Mouse (Mus musculus): ENCODE measurements around the gene Srgap1.
"Not testable (repeated sequence)": the region's sequence is repeated elsewhere in the genome, so short reads cannot be mapped to it uniquely, and the experiment has no call there.

The Srgap1 gene

DNA sequence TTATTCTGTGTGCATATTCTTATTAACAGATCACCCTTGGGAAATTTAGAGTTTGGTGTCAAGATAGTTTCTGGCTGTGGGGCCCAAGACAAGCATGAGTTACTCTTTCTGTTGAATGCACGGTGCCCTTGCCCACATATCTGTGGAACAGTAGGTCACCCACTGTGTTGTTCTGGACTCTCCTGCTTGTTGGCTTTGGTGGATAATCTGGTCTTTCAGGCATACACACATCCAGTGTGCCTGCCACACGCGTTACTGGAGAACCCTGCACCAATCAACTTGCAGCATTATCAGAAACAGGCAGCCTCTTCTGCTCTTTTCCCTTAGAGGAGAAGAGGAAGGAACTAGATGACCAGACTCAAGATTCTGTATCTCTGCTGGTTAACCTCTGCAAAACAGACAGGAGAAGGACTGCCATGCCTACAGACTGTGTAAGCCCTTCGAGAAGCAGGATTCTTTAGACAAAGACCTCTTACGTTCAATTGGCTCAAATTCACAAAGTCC lies 217.3 kb downstream of the Srgap1 start:
- in situ Hi-C loops (cut with MboI, MseI) = no loop called here

DNA sequence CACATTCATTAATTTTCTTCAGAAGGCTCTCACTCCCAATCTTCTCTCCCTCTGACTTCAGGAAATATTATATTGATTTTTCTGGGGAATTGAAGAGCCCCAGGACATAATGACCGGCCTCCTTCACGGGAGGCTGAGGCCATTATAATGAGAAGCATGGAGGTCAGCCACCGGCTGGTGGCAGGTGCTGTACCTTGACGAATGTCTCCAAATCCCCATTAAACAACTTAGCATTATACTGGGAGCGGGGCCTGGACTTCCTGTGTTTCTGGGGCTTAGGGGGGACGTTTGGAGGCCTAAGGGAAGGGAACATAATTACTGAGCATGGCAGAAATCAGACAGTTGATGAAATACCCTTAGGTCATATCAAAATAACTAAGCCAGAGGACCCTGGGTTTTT lies 218.1 kb downstream of the Srgap1 start:
- in situ Hi-C loops (cut with MboI, MseI) = no loop called here

DNA sequence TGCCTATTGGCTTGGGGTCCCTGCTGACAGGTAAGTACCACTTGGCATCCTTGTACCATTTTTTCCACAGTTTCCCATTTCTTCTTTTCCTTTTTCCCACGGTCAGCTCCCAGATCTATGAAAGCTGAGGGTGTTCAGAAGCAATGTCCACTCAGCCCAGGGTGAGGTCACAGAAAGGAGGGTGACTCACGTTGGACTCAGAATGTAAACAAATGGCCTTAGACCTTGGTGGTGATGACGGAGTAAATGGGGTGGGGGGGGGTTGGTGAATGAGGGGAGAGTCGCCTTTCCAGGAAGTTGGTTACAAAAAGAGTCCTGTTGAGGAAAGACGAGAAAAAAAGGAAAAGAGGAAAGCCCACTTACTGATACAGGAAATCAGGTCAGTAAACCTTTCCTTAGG lies 224.4 kb downstream of the Srgap1 start:
- in situ Hi-C loops (cut with MboI, MseI) = no loop called here

DNA sequence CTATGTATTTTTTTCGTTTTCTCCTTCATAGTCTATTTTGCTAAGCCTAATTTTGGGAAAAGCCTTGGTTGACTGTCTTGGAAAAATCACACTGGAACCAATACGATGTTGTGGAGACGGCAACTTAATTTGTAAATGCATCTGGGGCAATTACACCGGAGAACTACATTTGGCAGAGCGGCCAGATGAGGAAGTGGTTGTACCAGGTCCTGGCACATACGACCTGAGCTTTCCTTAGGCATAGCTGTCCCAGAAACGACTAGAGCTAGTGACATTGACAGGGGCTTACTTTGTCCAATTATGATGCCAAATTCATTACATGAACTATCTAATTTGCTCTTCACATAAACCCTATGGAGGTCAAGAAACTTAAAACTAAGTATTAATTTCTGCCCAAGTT lies 226.3 kb downstream of the Srgap1 start:
- in situ Hi-C loops (cut with MboI, MseI) = no loop called here

DNA sequence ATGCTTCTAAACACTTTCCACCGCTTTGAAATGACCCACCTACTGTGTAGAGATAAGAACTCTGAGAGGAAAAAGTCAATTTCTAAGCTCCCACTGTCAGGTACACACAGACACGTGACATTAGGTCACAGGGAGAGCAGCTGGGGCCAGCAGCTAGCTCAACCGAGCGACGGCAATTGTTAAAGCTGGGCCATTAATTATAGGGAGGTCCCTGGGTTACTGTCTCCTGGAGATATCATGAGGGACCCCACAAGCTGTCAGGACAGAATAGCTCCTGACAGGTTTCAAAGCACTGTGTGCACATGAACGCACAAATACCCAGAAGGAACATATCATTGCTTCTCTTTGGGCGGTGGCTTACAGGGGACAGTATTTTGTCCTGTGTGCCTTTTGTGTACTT lies 229.1 kb downstream of the Srgap1 start:
- in situ Hi-C loops (cut with MboI, MseI) = no loop called here

DNA sequence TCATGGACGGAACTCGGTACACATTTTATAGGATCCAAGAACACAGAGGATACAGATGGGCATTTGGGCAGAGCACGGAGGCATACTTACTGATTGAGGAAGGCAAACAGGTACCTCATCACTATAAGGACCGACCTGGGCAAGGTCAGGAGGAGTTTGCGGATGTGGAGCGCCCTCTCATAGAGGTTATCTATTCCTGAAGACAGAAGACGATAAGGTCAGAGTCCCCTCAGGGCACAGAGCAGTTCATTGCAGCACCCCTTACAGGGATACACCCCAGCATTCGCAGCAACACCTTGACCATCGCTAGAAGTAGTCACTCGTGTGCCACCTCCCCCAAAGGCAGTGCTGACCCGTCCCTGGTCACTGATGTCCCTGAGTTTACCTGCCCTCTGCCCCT lies 239.3 kb downstream of the Srgap1 start:
- in situ Hi-C loops (cut with MboI, MseI) = loop anchor here (10.0 kb wide), 1 partner anchor 1413 kb away; no protein-coding TSS in a partner anchor

DNA sequence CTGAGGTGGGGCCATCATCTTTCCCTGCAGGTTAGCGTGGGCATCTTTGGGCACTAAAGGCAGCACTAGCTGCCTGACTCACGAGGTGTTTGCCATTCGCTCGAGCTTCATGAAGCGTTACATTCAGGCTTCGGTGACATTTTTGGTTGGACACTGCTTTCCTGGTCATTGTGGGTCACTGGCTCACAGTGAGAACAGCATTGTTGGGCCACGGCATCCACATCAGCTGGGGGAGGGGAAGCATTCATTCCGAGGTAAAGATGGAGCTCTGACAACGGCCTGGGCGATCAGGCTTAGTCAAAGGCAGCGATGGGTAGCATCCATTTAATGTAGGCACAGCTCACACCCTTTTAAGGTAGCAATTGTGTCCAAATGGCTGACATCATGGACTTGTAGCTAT lies 240.3 kb downstream of the Srgap1 start:
- in situ Hi-C loops (cut with MboI, MseI) = loop anchor here (10.0 kb wide), 1 partner anchor 1412 kb away; no protein-coding TSS in a partner anchor

DNA sequence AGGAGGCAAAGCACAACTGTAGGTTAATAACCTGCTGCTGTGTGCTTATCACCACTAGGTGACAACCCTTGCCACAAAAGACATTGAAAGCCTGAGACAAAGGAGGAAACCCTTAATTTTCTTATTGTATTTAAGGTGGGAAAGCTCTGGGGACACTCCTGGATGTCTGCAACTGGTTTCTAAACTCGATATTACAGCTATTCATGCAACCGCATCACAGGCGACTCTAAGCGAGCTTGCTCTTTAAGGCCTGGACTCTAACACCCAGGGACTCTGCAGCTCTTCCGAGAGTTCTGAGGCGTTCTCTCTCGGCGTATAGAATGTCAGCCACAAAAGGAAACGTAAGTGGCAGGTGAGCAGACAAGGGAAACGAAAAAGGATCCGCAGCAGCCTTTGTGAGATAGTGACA lies 241.2 kb downstream of the Srgap1 start:
- in situ Hi-C loops (cut with MboI, MseI) = loop anchor here (10.0 kb wide), 1 partner anchor 1411 kb away; no protein-coding TSS in a partner anchor

DNA sequence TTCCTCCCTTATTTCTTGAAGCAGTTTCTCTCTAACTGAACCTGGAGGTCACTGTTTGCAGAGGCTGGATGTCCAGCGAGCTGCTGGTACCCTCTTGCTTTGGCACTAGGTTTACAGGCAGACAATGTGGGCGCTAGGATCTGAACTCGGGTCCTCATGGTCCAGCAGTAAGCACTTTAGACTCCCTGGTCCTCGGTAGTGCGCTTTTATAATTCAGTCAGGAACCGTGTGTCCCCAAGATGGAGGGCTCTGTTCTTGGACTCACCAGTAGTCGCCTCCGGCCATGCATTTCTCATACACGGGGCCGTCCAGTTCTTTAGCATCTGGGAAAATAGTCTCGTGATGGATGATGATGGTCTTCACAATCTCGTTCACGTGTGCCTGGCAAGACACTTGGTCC lies 242.6 kb downstream of the Srgap1 start:
- in situ Hi-C loops (cut with MboI, MseI) = loop anchor here (10.0 kb wide), 1 partner anchor 1410 kb away; no protein-coding TSS in a partner anchor

DNA sequence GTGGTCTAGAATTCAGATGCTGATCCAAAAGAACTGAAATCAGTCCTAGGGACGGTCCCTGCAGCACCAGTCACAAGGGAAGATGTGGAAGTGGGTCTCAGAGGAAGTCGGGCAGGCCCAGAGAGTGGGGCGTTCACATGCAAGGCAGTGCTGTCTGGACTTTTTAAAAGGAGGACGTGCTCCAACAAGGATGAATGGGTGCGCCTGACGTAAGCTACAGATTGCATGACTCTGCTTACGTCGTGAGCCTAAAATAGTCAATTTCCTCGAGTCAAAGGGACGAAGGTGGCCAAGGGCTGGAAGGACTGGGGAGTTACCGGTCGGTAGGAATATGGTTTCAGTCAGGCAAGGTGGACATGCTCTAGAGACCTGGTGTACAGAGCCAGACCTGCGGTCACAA lies 247.1 kb downstream of the Srgap1 start:
- in situ Hi-C loops (cut with MboI, MseI) = loop anchor here (10.0 kb wide), 1 partner anchor 1405 kb away; no protein-coding TSS in a partner anchor

DNA sequence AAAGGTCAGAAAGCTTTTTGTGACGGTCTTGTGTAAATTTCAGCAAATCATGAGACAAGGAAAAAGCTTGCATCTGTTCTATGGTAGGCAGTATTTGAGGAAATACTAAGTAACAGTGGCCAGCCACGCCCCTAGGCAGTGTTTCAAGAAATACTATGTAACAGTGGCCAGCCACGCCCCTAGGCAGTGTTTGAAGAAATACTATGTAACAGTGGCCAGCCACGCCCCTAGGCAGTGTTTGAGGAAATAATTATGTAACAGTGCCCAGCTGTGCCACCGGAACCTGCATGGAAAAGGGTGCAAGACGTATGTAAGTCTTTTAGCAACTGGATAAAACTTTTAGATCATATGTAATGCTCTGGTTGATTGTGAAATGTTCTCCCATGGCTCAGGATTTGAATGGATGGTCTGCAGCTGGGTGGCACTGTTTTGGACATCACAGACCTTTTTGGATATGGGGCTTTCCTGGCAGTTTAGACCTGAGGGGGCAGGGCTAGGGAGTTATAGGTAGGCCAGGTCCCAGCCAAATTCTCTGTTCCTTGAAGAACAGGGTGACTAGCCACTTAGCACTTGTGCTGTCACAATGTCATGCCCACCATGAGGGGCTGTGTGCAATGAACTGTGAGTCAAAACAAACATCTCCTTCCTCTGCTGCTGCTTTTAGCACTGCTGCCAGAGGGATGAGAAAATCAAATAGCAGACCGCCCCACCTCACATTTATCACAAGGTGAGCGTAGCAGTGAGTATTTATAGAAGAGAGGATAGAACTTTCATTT lies 250.9 kb downstream of the Srgap1 start:
- in situ Hi-C loops (cut with MboI, MseI) = no loop called here

DNA sequence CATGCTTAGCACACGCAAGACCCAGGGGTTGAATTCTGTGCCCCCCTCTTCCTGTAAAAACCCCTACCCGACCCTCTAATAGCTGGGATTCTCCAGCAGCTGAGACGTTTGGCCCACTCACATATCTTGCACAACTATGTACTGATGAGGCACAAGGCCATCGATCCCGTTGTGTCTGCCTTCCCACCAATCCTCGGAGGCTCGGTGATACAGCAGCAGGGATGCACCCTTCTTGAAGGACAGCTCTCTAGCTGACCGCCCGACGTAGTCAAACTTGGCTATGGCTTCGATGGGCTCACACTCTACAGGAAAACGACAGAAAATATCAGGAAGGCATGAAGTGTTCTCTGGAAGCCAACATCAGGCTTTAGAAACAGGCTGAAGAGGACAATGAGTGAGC lies 252.6 kb downstream of the Srgap1 start:
- in situ Hi-C loops (cut with MboI, MseI) = no loop called here

DNA sequence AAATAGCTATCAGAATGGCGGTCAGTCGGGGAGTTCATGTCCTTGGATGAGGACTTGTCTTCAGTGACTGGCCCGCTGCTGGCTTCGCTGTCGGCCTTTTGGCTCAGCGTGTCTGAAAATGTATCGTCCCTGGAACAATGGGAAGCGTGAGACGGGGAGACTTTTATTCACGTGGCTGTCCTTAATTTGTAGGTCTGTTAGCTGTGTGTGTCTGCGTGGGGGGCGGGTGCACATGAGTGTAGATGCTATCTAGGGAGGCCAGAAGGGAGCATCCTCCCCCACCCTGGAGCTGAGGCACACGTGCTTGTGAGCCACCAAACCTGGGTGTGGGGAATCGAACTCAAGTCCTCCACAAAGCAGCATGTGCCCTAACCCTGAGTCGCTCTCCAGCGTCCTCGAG lies 254.5 kb downstream of the Srgap1 start:
- in situ Hi-C loops (cut with MboI, MseI) = no loop called here

DNA sequence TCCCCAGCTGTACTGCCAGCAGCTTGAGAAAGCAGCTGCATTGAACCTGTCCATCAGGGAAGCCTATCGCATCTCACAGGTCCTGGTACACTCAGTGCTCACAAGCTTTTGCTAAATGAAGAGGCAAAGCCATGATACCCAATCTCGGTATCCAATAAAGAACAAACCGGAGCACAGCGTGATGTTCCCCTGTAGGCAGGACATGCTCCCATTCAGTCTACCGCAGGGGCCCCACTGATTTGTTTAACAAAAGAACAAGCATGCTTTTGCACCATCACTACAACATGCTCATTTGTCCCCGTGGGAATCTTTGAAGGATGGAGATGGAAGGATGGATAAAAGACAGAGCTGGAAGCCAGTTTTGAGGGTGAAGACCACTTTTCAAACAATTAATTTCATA lies 257.0 kb downstream of the Srgap1 start:
- in situ Hi-C loops (cut with MboI, MseI) = no loop called here

DNA sequence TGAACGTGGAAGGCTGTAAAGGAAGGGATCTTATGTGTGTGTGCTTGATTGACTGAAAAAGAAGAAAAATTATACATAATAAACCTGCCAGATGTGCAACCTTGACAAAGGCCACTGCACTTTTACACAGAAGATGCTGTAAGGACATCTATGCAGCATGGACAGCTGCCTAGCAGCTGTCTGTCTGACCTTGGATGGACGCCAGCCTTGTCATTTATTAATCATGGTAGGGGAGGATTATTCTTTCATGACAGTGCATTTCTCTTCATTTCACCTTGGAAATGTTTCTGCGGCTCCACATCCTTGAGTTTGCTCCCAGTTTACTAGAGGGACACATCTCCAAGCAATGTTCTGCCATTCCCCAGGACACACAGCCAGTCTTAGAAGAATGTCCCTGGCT lies 258.6 kb downstream of the Srgap1 start:
- in situ Hi-C loops (cut with MboI, MseI) = no loop called here

DNA sequence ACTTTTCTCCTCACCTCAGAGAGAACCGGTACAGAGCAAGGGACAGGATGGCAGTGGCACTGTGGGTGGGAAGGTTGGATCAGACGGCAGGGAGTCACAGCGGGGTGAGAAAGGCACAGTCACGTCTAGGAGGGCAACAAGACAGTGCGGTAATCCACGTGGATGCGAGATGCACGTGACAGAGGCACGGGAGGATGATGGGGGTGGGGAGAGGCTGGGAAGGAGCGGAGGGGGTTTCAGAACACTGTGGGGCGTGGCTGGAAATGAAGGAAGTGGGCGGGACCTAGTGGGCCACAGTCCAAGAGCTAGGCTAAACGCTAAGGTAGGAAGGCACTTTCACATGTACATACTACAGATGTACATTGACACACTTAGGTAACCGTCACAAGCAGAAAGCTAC lies 266.0 kb downstream of the Srgap1 start:
- in situ Hi-C loops (cut with MboI, MseI) = no loop called here

DNA sequence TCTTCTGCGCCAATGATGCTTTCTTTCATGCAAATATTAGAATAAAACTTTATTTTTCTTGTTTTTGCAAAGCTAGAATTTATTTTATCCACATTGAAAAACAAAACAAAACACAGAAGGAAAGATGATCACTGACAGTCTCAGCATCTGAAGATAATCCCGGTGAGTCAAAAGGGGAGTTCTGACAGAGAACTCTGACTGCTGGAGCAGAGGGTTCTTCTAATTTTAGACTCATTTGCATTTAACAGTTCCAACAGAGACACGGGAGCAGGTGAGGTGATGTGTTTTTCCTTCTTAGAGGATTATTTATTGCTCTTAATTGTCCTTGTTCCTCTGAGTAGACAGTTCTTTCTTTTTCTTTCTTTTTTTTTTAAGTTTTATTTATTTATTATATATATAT lies 271.1 kb downstream of the Srgap1 start:
- in situ Hi-C loops (cut with MboI, MseI) = no loop called here

DNA sequence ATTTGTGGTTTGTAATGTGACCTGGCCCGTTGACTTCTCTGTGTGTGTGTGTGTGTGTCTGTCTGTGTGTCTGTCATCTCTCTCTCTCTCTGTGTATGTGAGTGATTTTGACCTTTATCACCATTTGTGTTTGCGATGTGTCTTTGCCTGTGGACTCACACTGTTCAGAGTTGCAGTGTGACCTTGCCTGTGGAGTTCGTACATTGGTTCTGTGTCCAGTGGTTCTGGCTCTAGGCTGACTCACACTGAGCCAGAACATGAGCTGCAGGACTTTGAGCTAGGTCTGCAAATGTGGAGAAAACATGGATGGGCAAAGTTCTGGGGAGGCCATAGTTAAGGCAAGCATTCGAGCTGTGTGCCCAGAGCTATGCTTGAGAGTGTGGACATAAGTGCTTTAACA lies 273.3 kb downstream of the Srgap1 start:
- in situ Hi-C loops (cut with MboI, MseI) = no loop called here

DNA sequence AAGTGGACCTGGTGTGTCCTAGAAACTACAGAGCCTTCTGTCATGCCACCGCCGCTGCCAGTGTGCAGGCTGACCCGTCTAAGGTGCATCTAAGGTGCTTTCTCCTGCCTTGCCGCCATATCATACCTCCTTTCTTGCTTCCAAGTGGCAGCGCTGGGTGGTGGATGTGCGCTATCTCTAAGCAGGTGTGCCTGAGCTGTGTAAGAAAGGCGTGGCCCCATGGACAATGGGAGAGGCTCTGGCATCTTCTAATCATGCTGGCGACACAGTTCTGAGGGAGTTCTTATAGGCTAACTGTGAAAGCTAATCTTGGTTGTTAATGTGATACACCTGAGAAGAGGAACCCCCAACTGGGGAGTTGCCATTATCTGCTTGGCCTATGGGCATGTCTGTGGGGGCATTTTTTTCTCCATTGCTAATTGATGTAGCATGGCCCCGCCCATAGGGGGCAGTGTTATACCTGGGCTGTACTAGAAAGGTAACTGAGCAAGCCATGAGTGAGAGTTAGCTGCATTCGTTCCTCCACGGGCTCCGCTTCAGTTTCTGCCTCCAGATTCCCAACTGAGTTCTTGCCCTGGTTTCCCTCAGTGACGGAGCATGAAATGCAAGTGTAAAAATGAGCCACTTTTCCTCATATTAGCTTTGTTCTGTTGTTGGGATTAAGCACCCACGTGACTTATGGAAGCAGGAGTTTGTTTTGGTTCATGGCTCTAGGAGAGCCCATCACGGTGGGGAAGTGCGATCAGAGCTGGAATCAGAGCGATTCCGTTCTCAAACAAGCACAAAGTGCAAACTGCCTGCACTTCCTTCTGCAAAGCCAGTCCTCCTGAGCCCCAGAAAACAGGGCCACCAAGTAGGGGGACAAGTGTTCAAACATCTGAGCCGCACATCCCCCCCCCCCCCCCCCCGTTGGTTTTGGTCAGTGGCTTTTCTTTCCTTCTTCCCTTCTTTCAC lies 276.2 kb downstream of the Srgap1 start:
- in situ Hi-C loops (cut with MboI, MseI) = no loop called here

DNA sequence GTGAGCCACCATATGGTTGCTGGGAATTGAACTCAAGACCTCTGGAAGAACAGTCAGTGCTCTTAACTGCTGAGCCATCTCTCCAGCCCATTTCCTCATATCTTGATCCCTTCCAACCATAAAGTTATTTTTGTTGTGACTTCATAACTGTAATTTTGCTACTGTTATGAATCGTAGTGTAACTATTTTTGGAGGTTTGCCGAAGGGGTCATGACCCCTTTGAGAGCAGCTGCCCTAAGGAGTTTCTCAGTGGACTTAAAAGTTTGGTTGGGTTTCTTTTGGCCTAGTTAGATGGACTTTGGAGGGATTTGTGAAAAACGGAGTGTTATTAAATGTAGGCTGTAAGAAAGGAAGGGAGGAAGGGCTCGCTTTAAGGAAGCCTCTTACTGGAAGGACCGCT lies 277.4 kb downstream of the Srgap1 start:
- in situ Hi-C loops (cut with MboI, MseI) = no loop called here

DNA sequence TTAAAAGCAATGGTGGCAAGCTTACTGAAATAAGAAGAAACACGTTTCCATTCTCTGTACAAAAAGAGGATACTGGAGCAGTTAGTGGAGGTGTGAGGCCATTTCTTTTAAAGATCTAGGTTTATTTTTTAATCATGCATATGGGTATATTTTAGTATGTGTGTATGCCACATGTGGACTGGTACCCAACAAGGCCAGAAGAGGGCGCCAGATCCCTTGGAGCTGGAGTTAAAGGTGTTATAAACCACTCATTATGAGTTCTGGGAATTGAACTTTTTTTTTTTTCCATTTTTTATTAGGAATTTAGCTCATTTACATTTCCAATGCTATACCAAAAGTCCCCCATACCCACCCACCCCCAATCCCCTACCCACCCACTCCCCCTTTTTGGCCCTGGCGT lies 279.8 kb downstream of the Srgap1 start:
- in situ Hi-C loops (cut with MboI, MseI) = not testable (repeated sequence)
